11 mouse cellular contexts compared by ENCODE assay signal in the genomic region with DNA sequence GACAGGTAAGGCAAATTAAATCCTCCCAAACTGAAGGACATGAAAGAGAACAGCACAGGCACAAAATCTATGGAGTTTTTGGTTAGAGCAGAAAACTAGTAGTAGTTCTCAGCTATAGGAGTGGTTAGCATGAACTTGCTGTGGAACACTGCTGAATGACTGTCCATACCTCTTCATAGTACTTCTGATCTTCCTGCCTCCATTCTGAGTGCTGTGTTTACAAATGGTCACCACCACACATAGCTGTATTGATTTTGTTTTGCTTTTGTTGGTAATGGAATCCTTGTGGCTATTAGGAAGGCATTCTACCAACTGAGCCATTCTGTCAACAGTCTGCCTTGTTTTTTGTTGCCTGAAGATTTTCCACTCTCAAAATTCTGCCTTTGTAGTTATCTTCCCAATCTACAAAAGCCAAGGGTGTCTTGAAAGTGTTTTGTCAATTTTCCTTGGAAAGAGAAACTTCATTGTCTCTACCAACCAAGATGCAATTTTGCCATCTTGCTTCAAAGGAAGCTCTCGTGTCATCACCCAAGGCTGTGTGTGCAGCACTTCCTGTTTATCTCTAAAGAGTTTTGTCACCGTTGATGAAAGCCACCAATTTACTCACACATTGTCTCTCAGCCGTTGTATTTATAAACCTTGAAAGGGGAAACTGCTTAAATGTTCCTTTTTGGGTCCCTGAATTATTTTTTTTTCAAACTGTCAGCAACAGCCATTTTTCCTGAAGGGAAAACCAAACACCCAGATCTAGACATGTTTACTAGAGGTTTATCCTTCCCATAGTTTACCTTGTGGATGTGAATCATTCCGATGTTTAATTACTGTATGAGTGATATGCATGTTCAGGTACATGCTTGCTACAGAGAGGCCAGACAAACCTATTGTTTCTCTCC. TPM values are rescaled to one million over a fixed set of nuclear protein-coding genes. Genes with fewer than 3 reads are reported as not detected.
A peak's percentile ranks its signal among the peaks of the same experiment; 100 is the strongest.
DNase-seq lines count a peak whose midpoint lies in the region; ATAC-seq lines count a peak whose summit lies in the region.
"Had no signal": no experiment of that assay in that cellular context is flagged by ENCODE, and none has a peak within 500 bp of the region (broad histone marks: within the 10 kb centered on the region; RNA-seq: fewer than 3 reads in every experiment).

No protein-coding gene starts in this region.

- no peak for DNase-seq in embryonic facial prominence, embryonic 10.5 days (ENCODE audit: low spot score)
- DNase-seq in CD8-positive naive resting alpha-beta T cell, adult 2 months (ENCODE audit: low read depth in 2 of 2, low spot score in 2 of 2), result peak; percentile 29 to 49
- peak; percentile 77 for DNase-seq in naive thymus-derived CD4-positive, alpha-beta T cell, adult 2 months (ENCODE audit: low read depth)
- no peak for DNase-seq in hindbrain, embryonic 11.5 days (ENCODE audit: low spot score)
- no peak for DNase-seq in layer of hippocampus, postnatal 10 days (ENCODE audit: low spot score in 2 of 2)
- no peak for DNase-seq in neural tube, embryonic 10.5 days (ENCODE audit: extremely low spot score, low spot score)
- DNase-seq: cerebellum, postnatal 25 days had no signal

- H3K4me1 ChIP-seq in embryonic facial prominence, embryonic 15.5 days, result no peaks in the 10 kb centered on the region
- H3K4me1 ChIP-seq in embryonic facial prominence, embryonic 10.5 days, result no peaks in the 10 kb centered on the region
- H3K4me1 ChIP-seq in hindbrain, embryonic 11.5 days (replicated peaks; ENCODE audit: control insufficient read depth, insufficient read depth, low read length), result no peaks in the 10 kb centered on the region
- H3K4me1 ChIP-seq: hindbrain, embryonic 12.5 days had no signal

- no peak overlapping the region for H3K9ac ChIP-seq in embryonic facial prominence, embryonic 15.5 days
- H3K9ac ChIP-seq in hindbrain, embryonic 11.5 days (ENCODE audit: low read depth, low read length), result no peak overlapping the region
- H3K9ac ChIP-seq: hindbrain, embryonic 12.5 days had no signal

- WGBS in embryonic facial prominence, embryonic 15.5 days, result 52% methylated on average over 4 of the region's 4 CpGs
- WGBS in embryonic facial prominence, embryonic 10.5 days, result 70% methylated on average over 4 of the region's 4 CpGs
- 79% methylated on average over 4 of the region's 4 CpGs for WGBS in hindbrain, embryonic 11.5 days

- H3K27ac ChIP-seq in embryonic facial prominence, embryonic 15.5 days (replicated peaks), result 0 out of 2 replicates have a peak overlapping the region, but pooled peaks have one; percentile 22
- H3K27ac ChIP-seq in embryonic facial prominence, embryonic 10.5 days (replicated peaks), result no peak overlapping the region
- H3K27ac ChIP-seq in hindbrain, embryonic 11.5 days (ENCODE audit: low read depth, low read length), result no peak overlapping the region
- H3K27ac ChIP-seq: hindbrain, embryonic 12.5 days had no signal

- H3K9me3 ChIP-seq in embryonic facial prominence, embryonic 15.5 days (replicated peaks), result no peaks in the 10 kb centered on the region
- H3K9me3 ChIP-seq in embryonic facial prominence, embryonic 10.5 days, result no peaks in the 10 kb centered on the region
- no peaks in the 10 kb centered on the region for H3K9me3 ChIP-seq in hindbrain, embryonic 11.5 days (ENCODE audit: control insufficient read depth, low read length)
- H3K9me3 ChIP-seq: hindbrain, embryonic 12.5 days had no signal

- no peak overlapping the region for H3K4me2 ChIP-seq in embryonic facial prominence, embryonic 15.5 days (replicated peaks)
- H3K4me2 ChIP-seq in hindbrain, embryonic 11.5 days (replicated peaks; ENCODE audit: low read depth, low read length), result no peak overlapping the region
- H3K4me2 ChIP-seq: heart, embryonic 11.5 days; hindbrain, embryonic 12.5 days had no signal

- ATAC-seq in embryonic facial prominence, embryonic 15.5 days (ENCODE audit: insufficient number of reproducible peaks, low FRiP score, low TSS enrichment, low read depth), result no peak
- ATAC-seq in inflammation-experienced regulatory T-cells, adult 6 months, result peak; percentile 87
- ATAC-seq in hindbrain, embryonic 11.5 days (ENCODE audit: low FRiP score), result no peak

- no peak overlapping the region for H3K4me3 ChIP-seq in embryonic facial prominence, embryonic 15.5 days (replicated peaks)
- H3K4me3 ChIP-seq in embryonic facial prominence, embryonic 10.5 days, result no peak overlapping the region
- H3K4me3 ChIP-seq in hindbrain, embryonic 11.5 days (ENCODE audit: low read depth, low read length), result no peak overlapping the region
- H3K4me3 ChIP-seq: hindbrain, embryonic 12.5 days had no signal

- no peaks in the 10 kb centered on the region for H3K27me3 ChIP-seq in embryonic facial prominence, embryonic 15.5 days
- no peaks in the 10 kb centered on the region for H3K27me3 ChIP-seq in embryonic facial prominence, embryonic 10.5 days (replicated peaks; ENCODE audit: low read depth, poor library complexity, severe bottlenecking)
- no peaks in the 10 kb centered on the region for H3K27me3 ChIP-seq in hindbrain, embryonic 11.5 days (ENCODE audit: control insufficient read depth, insufficient read depth, low read length)
- H3K27me3 ChIP-seq: hindbrain, embryonic 12.5 days had no signal

- H3K36me3 ChIP-seq in embryonic facial prominence, embryonic 15.5 days, result peaks cover 28% of the 10 kb centered on the region
- peaks cover 44% of the 10 kb centered on the region for H3K36me3 ChIP-seq in embryonic facial prominence, embryonic 10.5 days (replicated peaks)
- H3K36me3 ChIP-seq in hindbrain, embryonic 11.5 days (ENCODE audit: control insufficient read depth, insufficient read depth, low read length), result peaks cover under 1% of the 10 kb centered on the region

RNA-seq across cellular contexts. Expression of gene Ncl, which starts 15.0 kb away (rescaled TPM):
- 362 and 366 TPM in 2 replicates for polyA plus RNA-seq in embryonic facial prominence, embryonic 15.5 days (2015; fragmentation: Nextera tagmentation; extraction: Ambion mirVana)
- polyA plus RNA-seq in embryonic facial prominence, embryonic 10.5 days (2016; fragmentation: Nextera tagmentation; extraction: Ambion mirVana), result 625 and 641 TPM in 2 replicates
- 100 to 1,000 TPM; 345 to 360 (median 358) TPM for polyA plus RNA-seq in inflammation-experienced regulatory T-cells, adult 6 months (2017; shearing (Covaris generic))
- polyA plus RNA-seq in hindbrain, embryonic 11.5 days (2014; fragmentation: Nextera tagmentation; extraction: Ambion mirVana), result 342 and 368 TPM in 2 replicates
- total RNA-seq in layer of hippocampus, postnatal 10 days (2021), result 100 to 1,000 TPM; 192 to 208 TPM

RNA-seq across cellular contexts. Expression of gene B3gnt7, which starts 41.6 kb away (rescaled TPM):
- polyA plus RNA-seq in embryonic facial prominence, embryonic 15.5 days (2015; fragmentation: Nextera tagmentation; extraction: Ambion mirVana), result 4.4 and 5.5 TPM in 2 replicates
- 4.9 and 6.2 TPM in 2 replicates for polyA plus RNA-seq in embryonic facial prominence, embryonic 10.5 days (2016; fragmentation: Nextera tagmentation; extraction: Ambion mirVana)
- not detected for polyA plus RNA-seq in inflammation-experienced regulatory T-cells, adult 6 months (2017; shearing (Covaris generic))
- polyA plus RNA-seq in hindbrain, embryonic 11.5 days (2014; fragmentation: Nextera tagmentation; extraction: Ambion mirVana), result 2.8 and 2.9 TPM in 2 replicates
- total RNA-seq in layer of hippocampus, postnatal 10 days (2021), result 1 to 10 TPM; 3.6 to 3.9 TPM

Comparison
In these comparisons a context has a peak if more than half of its experiments do, and no peak if none do; other contexts are left out.
1. DNase-seq: peak in CD8-positive naive resting alpha-beta T cell, adult 2 months (2 of 2) and naive thymus-derived CD4-positive, alpha-beta T cell, adult 2 months (single experiment); none in embryonic facial prominence, embryonic 10.5 days (single experiment), hindbrain, embryonic 11.5 days (single experiment), layer of hippocampus, postnatal 10 days (0 of 2) and neural tube, embryonic 10.5 days (single experiment).